Mouse (Mus musculus) lung, embryonic 16.5 days (tissue): ENCODE measurements around the gene Slc38a3. TPM values are rescaled to one million over a fixed set of nuclear protein-coding genes. Genes with fewer than 3 reads are reported as not detected.

Experiments
- ATAC-seq: fragments of 200-750 bp; cut with Nextera tagmentation; 2 replicates; pipeline ENCODE4 v1.8.0; 2017; ENCODE audit warnings: low read depth, mild to moderate bottlenecking, moderate library complexity
- H3K27ac ChIP-seq: fragments of 300-500 bp; sonication (generic); 2 replicates; pipeline ENCODE4 v1.5.1; 2014; ENCODE audit warnings: mild to moderate bottlenecking, control low read depth, low read length
- H3K27me3 ChIP-seq: fragments of 300-500 bp; sonication (generic); 2 replicates; pipeline ENCODE4 v1.6.1; 2014; ENCODE audit warnings: low read depth, low read length, mixed read lengths; ENCODE audit not compliant: control insufficient read depth, insufficient read depth
- H3K36me3 ChIP-seq: fragments of 300-500 bp; sonication (generic); 2 replicates; pipeline ENCODE4 v1.6.1; 2014; ENCODE audit warnings: low read length; ENCODE audit not compliant: control insufficient read depth, insufficient read depth
- H3K4me1 ChIP-seq: fragments of 300-500 bp; sonication (generic); replicated peaks from 2 replicates; pipeline ENCODE4 v1.6.1; 2014; ENCODE audit warnings: low read length, mixed read lengths; ENCODE audit not compliant: control insufficient read depth, insufficient read depth
- H3K4me2 ChIP-seq: fragments of 300-500 bp; sonication (generic); 2 replicates; pipeline ENCODE4 v1.6.1; 2014; ENCODE audit warnings: low read depth, low read length, control low read depth
- H3K4me3 ChIP-seq: fragments of 300-500 bp; sonication (generic); 2 replicates; pipeline ENCODE4 v1.5.1; 2014; ENCODE audit warnings: mild to moderate bottlenecking, low read length, control low read depth
- H3K9ac ChIP-seq: fragments of 300-500 bp; sonication (generic); 2 replicates; pipeline ENCODE4 v1.6.1; 2014; ENCODE audit warnings: low read length, control low read depth
- H3K9me3 ChIP-seq: fragments of 300-500 bp; sonication (generic); 2 replicates; pipeline ENCODE4 v1.6.1; 2016; ENCODE audit warnings: low read length; ENCODE audit not compliant: control insufficient read depth
- WGBS: fragments of 180-500 bp; shearing (Covaris S2); extraction: QIAGEN DNeasy Blood & Tissue Kit; methylation state at CpG from one replicate; pipeline ENCODE4 v1.1.7; 2014; 5-methylcytosine and 5-hydroxymethylcytosine counted together
- polyA plus RNA-seq: library from polyadenylated mRNA; unstranded; fragments of >200 nt; fragmentation: Nextera tagmentation; extraction: Ambion mirVana; gene quantifications from 2 replicates; pipeline ENCODE4 v1.2.1, GENCODE M21; 2015

Slc38a3 gene
- polyA plus RNA-seq, 1 experiment from 2014 or later: 4.5 TPM

DNA sequence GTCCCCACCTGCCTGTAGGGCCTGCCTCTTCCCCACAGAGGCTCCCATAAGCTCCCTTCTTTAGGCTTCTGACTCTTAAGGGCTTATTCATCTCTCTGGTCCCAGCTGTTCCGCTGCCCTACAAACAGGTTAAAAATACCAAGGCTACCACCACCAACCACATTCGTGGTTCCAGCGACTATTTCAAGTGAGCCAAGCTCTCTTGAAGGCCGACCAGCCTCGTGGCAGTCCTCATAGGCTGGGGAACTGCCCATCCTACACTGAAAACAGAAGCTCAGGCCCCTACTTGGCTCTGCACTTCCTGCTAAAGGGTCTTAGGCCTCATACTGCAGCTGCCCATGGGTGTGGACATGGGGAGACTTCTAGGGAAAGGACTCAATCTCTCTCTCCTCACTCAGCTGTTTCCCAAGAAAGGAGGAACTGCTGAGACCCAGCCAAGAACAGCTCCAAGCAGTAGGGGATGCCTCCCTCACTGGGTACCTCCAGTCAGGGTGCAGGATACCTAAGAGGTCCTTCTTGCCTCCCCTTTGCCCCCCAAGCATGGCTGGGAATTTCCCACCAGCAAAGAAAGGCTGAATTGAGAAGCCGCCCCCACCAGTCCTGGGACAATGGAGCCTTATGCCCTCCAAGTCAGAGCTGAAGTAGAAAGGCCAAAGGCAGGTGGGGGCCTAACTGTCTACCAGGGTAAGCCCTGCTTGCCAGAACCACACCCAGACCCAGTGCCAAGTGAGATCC lies 57.7 kb downstream of the Slc38a3 start:
- Histone ChIP-seq H3K9ac (peak overlapping the region; percentile 73), H3K36me3 (peaks cover 21% of the 10 kb centered on the region), H3K27ac (peak overlapping the region; percentile 94), H3K27me3 (no peaks in the 10 kb centered on the region), H3K4me2 (peak overlapping the region; percentile 86), H3K4me3 (peak overlapping the region; percentile 48; the same call in 1 of the 2 replicates), H3K4me1 (peaks cover 40% of the 10 kb centered on the region), H3K9me3 (no peaks in the 10 kb centered on the region)
- 40% methylated on average over 6 of the region's 6 CpGs for WGBS
- ATAC-seq: no peak

DNA sequence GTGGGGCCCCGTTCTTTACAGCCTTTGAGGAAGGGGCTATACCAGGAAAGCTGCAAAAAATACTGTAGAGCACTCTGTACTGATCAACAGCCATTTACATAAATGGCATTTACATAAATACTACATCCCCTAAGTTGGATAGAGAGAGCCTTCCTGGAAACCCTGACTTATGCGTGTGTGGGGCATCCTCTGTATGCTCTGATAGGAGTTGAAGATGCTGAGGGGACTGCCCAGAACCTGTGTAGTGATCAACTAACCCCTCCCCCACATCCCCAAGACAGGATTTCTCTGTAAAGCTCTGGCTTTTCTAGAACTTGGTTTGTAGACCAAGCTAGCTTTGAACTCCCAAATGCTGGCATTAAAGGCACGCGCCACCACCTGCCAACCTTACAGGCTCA lies 59.9 kb downstream of the Slc38a3 start:
- no peaks in the 10 kb centered on the region for H3K9me3 ChIP-seq
- peaks cover 49% of the 10 kb centered on the region for H3K4me1 ChIP-seq
- H3K27me3 ChIP-seq: no peaks in the 10 kb centered on the region
- H3K9ac ChIP-seq: no peak overlapping the region
- H3K27ac ChIP-seq: no peak overlapping the region
- no peak overlapping the region for H3K4me2 ChIP-seq
- 63% methylated on average over 4 of the region's 4 CpGs for WGBS
- peaks cover under 1% of the 10 kb centered on the region; the same call in 1 of the 2 replicates for H3K36me3 ChIP-seq
- ATAC-seq: no peak
- H3K4me3 ChIP-seq: no peak overlapping the region

DNA sequence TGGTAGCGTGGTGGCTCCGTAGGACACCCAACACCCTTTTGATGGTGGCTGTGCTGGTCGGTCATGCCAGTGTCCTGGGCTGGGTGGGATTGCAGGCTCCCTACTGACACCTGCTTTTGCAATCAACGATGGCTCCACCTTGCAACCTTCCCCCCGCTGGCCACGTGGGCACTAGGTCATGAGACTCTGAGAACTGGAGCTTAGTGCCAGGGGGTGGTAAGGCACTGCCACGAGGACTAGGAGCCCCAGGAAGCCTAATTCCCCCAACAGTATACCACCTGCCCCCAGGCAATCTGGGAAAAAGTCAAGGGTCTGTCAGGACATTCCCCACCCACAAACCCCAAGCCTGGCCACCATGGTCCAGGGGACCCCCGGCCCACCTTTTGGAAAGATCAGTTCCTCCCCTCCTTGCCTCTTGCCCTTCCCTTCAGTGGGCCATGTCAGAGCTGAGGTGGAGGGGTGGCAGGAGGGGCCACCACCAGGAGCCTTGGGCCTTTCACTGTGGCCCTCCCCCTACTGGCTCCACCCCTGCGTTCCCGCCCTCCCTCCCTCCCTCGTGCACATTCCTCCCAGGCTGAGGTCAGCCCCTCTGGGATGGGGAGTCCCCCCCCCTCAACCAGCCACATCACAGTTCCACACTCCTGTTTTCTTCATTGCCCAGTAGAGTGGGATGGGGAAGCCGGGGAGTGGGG lies 60.4 kb downstream of the Slc38a3 start, which contains the start of gene Sema3b:
Gene Sema3b (minus strand): TSS at position 489 of the 692 bp plus-strand sequence.
- Histone ChIP-seq H3K36me3 (no peaks in the 10 kb centered on the region), H3K4me1 (peaks cover 52% of the 10 kb centered on the region), H3K9ac (peak within 1 kb of the TSS; percentile 24; the same call in 1 of the 2 replicates), H3K4me2 (peak within 1 kb of the TSS; percentile 11; the same call in 1 of the 2 replicates), H3K27ac (peak within 1 kb of the TSS; percentile 36), H3K27me3 (no peaks in the 10 kb centered on the region), H3K4me3 (no peak within 1 kb of the TSS), H3K9me3 (no peaks in the 10 kb centered on the region)
- WGBS: 41% methylated on average over 10 of the region's 12 CpGs
- ATAC-seq: no peak

DNA sequence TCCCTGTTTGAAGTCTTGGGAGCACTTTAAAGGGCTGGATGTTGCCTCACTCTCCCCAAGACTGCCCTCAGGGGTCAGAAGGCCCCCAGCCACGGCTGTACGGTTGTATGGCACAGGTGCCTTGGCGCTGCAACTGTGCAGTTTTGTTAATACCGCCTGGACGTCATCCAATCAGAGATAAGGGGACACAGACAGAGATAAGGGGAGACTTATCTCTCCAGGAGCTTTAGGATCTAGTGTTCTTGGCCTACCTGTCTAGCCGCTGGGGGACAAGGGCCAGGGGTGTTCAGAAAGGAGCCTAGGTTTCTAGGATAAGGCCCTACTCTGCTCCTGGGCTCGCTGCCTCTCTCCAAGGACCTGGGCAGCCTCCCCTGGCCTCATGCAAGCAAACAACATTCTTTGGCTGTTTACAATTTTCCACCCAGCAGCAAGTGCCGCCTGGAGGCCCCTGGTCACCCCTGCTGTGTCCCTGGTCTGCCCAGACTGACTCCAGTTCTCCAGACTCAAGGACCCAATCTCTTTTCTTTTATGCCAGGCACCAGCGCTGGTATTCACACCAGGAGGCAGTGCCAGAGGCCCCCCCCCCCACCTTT lies 61.6 kb downstream of the Slc38a3 start:
- no peak for ATAC-seq

DNA sequence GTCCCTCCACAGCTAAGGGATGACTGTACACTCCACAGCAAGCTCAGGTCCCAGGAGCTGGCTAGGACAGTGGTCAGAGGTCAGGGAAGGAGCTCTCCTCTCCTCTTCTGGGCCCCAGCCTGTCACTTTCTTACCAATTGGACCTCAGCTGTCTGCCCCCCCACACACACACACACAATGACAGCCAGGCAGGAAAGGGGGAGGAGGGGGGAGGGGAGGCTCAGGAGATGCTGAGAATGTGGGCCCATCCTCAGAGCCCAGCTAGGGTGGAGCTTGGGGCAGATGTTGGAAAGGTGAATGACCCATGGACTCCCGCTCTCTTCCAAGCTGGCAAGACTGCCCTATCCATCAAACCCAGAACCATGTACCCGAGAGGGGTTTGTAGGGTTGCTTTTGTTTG lies 62.3 kb downstream of the Slc38a3 start:
- H3K27me3 ChIP-seq: no peaks in the 10 kb centered on the region
- H3K9me3 ChIP-seq: no peaks in the 10 kb centered on the region
- peak overlapping the region; percentile 16 for H3K9ac ChIP-seq
- peaks cover 45% of the 10 kb centered on the region for H3K4me1 ChIP-seq
- H3K4me2 ChIP-seq: peak overlapping the region; percentile 12; the same call in 1 of the 2 replicates
- peak overlapping the region; percentile 26 for H3K4me3 ChIP-seq
- ATAC-seq: no peak
- no peaks in the 10 kb centered on the region for H3K36me3 ChIP-seq
- WGBS: 58% methylated on average over 2 of the region's 2 CpGs
- H3K27ac ChIP-seq: peak overlapping the region; percentile 36

More for the DNA sequence above, 61.6 kb downstream of the Slc38a3 start:
- peaks cover 49% of the 10 kb centered on the region for H3K4me1 ChIP-seq
- no peaks in the 10 kb centered on the region for H3K9me3 ChIP-seq
- no peaks in the 10 kb centered on the region for H3K27me3 ChIP-seq
- H3K36me3 ChIP-seq: no peaks in the 10 kb centered on the region
- no peak overlapping the region for H3K9ac ChIP-seq
- no peak overlapping the region for H3K4me3 ChIP-seq
- no peak overlapping the region for H3K4me2 ChIP-seq
- peak overlapping the region; percentile 36 for H3K27ac ChIP-seq
- WGBS: 26% methylated on average over 9 of the region's 9 CpGs

DNA sequence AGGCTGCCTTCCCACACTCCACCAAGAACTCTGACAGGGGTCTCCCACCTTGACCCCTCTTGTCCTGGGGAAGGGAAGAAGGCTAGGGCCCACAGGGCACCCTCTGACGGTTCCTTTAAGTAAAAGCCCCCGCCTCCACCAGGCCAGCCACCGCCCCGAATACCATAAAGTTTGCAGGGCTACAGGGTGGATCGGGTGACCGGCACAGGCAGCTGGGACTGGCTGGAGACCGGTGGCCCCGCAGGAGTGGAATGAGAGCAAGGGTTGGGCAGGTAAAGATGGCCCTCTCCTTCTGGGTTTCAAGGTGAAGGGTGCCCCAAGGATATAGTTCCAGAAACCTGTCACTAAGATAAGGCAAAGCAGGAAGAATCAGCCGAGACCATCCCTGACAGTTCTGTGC lies 62.7 kb downstream of the Slc38a3 start:
- H3K4me1 ChIP-seq: peaks cover 41% of the 10 kb centered on the region
- H3K27ac ChIP-seq: peak overlapping the region; percentile 36
- H3K36me3 ChIP-seq: no peaks in the 10 kb centered on the region
- H3K9ac ChIP-seq: peak overlapping the region; percentile 16
- no peaks in the 10 kb centered on the region for H3K27me3 ChIP-seq
- H3K4me2 ChIP-seq: peak overlapping the region; percentile 12; the same call in 1 of the 2 replicates
- 9% methylated on average over 9 of the region's 9 CpGs for WGBS
- H3K4me3 ChIP-seq: peak overlapping the region; percentile 26
- no peak for ATAC-seq
- H3K9me3 ChIP-seq: no peaks in the 10 kb centered on the region

DNA sequence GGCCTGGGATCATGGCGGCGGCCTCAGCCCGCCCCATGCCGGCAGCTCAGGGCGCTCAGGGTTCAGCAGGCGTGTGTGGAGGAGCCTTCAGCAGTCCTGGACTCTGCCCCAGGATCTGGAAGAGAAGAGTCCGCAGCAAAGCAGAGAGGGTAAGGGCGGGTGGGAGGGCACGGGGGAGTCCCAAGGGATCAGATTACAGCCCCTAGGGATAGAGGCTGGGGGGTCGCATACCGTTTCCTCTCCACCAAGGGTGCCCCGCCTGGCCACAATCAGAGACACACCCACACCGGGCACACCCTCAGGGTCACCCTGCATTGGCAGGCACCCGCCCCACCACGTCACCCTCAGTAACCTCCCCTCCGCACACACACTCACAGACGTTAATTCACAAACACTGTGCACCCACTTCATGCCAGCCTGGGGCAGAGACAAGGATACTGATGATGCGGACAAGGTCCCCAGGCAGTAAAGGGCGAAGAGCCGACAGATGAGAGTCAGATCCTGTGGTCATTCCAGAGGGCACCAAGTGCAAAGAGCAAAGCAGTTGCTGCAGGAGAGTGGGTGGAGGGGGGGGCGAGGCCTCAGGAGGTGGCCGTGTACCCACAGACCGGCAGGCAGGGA lies 64.2 kb downstream of the Slc38a3 start:
- Histone ChIP-seq H3K27ac (peak overlapping the region; percentile 81), H3K4me3 (peak overlapping the region; percentile 29), H3K4me1 (peaks cover 35% of the 10 kb centered on the region), H3K9me3 (no peaks in the 10 kb centered on the region), H3K9ac (peak overlapping the region; percentile 60), H3K27me3 (no peaks in the 10 kb centered on the region), H3K4me2 (peak overlapping the region; percentile 44), H3K36me3 (no peaks in the 10 kb centered on the region)
- ATAC-seq: peak; percentile 42
- WGBS: 33% methylated on average over 18 of the region's 23 CpGs

DNA sequence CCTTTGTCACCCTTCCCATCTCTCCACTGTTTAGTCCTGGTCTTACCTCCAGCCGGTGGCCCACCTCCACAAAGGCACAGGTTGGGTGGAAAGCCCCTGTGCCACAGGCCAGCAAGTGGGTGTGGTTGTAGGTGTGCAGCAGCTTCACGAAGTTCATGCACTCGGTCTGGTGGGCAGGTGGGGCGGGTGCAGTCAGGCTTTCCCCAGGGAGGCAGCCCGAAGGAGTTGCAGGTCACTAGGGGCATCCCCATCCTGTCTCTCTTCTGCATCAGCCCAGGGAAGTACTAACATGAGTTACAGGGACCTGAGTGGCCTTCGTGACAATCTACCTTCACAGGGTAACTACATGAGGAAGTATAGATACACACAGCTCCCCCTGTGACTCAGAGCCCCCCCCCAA lies 66.1 kb downstream of the Slc38a3 start:
- H3K9me3 ChIP-seq: no peaks in the 10 kb centered on the region
- H3K4me3 ChIP-seq: no peak overlapping the region
- H3K4me2 ChIP-seq: no peak overlapping the region
- no peaks in the 10 kb centered on the region for H3K27me3 ChIP-seq
- no peaks in the 10 kb centered on the region for H3K36me3 ChIP-seq
- H3K4me1 ChIP-seq: peaks cover 24% of the 10 kb centered on the region
- H3K27ac ChIP-seq: no peak overlapping the region
- no peak for ATAC-seq
- no peak overlapping the region for H3K9ac ChIP-seq
- 75% methylated on average over 6 of the region's 6 CpGs for WGBS
